Mouse (Mus musculus) ES-E14 (cell line): ENCODE measurements around the gene Fhit. TPM values are rescaled to one million over a fixed set of nuclear protein-coding genes. Genes with fewer than 3 reads are reported as not detected.

Experiments used
- DNase-seq: peaks from one replicate; pipeline ENCODE4 v3.0.0-alpha.2; 2013; ENCODE audit warnings: low read depth, low spot score
- H3K27ac ChIP-seq: 2 replicates; pipeline ENCODE4 v1.5.1; 2012; ENCODE audit warnings: low read depth, mild to moderate bottlenecking, low read length, moderate library complexity, mixed read lengths; ENCODE audit not compliant: poor library complexity, insufficient read depth, severe bottlenecking
- H3K36me3 ChIP-seq: 2 replicates; pipeline ENCODE4 v1.6.1; 2012; ENCODE audit warnings: mild to moderate bottlenecking, low read length, moderate library complexity, mixed read lengths; ENCODE audit not compliant: control insufficient read depth, poor library complexity, insufficient read depth, severe bottlenecking
- H3K4me1 ChIP-seq, 2 experiments: fragments of 150-350 bp in 1 of 2; sonication (generic) in 1 of 2; 2 replicates each; pipeline ENCODE4 v1.6.1; 2012; ENCODE audit warnings: low read length in 2 of 2, mild to moderate bottlenecking in 1 of 2, mixed read lengths in 1 of 2; ENCODE audit not compliant: control insufficient read depth in 2 of 2, insufficient read depth in 2 of 2, poor library complexity in 1 of 2
- H3K4me3 ChIP-seq, 2 experiments: fragments of 150-350 bp in 1 of 2; sonication (generic) in 1 of 2; 2 replicates each; pipeline ENCODE4 v1.5.1; 2012; ENCODE audit warnings: low read length in 2 of 2, low read depth in 1 of 2, mild to moderate bottlenecking in 1 of 2, mixed read lengths in 1 of 2; ENCODE audit not compliant: insufficient read depth in 1 of 2, poor library complexity in 1 of 2, severe bottlenecking in 1 of 2
- H3K9ac ChIP-seq: 2 replicates; pipeline ENCODE4 v1.6.1; 2012; ENCODE audit warnings: low read depth, mild to moderate bottlenecking, low read length, mixed read lengths; ENCODE audit not compliant: poor library complexity, insufficient read depth, severe bottlenecking
- H3K9me3 ChIP-seq: fragments of 150-350 bp; sonication (generic); 2 replicates; pipeline ENCODE4 v1.6.1; 2012; ENCODE audit warnings: low read depth, mild to moderate bottlenecking, low read length; ENCODE audit not compliant: control insufficient read depth, insufficient read depth
- CHD2 ChIP-seq: IDR thresholded peaks from 2 replicates; pipeline ENCODE4 v1.6.1; 2014; ENCODE audit warnings: mild to moderate bottlenecking, low read depth, low read length, inconsistent platforms
- HCFC1 ChIP-seq: IDR thresholded peaks from 2 replicates; pipeline ENCODE4 v1.6.1; 2012; ENCODE audit warnings: low read length, inconsistent platforms, borderline replicate concordance; ENCODE audit not compliant: insufficient read depth
- MAFK ChIP-seq: IDR thresholded peaks from 2 replicates; pipeline ENCODE4 v1.6.1; 2014; ENCODE audit warnings: mild to moderate bottlenecking, low read depth, low read length, inconsistent platforms; ENCODE audit not compliant: insufficient read depth
- ZC3H11A ChIP-seq: IDR thresholded peaks from 2 replicates; pipeline ENCODE4 v1.6.1; 2012; ENCODE audit warnings: low read depth, mild to moderate bottlenecking, inconsistent platforms, low read length, borderline replicate concordance
- ZNF384 ChIP-seq: IDR thresholded peaks from 2 replicates; pipeline ENCODE4 v1.6.1; 2012; ENCODE audit warnings: low read depth, low read length, inconsistent platforms
- in situ Hi-C, 2 experiments: fragments of 600-800 bp; cut with MboI; formaldehyde crosslinking; loops; one replicate each; pipeline ENCODE4 v1.15.1; 2025; ENCODE audit warnings: low sequenced_read_pairs in 2 of 2, inconsistent platforms in 1 of 2; ENCODE audit not compliant: unreplicated experiment in 2 of 2
- total RNA-seq: library from RNA; depleted of rRNA; stranded (reverse); fragments of 300-350 nt; gene quantifications from 2 replicates; pipeline ENCODE4 v1.2.3, GENCODE M21; 2012

Gene Fhit
- total RNA-seq, 1 experiment: 1.0 TPM

DNA sequence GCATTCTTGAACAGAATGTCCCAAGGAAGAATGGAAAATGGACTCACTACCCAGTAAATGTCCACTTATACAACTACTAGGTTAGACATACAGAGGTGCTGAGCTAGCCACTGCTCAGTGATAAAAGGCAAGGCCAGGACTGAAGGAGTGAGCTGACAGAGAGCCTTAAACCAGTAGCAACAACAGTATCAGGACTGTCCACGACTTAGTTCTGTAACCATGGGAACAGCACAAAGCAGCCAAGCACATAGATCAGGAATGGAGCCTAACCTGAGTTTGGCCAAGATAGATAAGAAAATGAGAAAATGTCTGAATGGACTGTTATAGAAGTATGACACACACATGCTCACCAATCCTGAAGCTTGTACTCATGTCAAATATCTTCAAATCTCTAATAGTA lies 279.1 kb downstream of the Fhit start:
- DNase-seq: no peak
- in situ Hi-C loops: no loop called here
- H3K9ac ChIP-seq: no peak overlapping the region
- no peaks in the 10 kb centered on the region for H3K9me3 ChIP-seq
- no peak for TF ChIP-seq MAFK
- TF ChIP-seq ZNF384: no peak
- no peak for TF ChIP-seq HCFC1
- no peak for TF ChIP-seq CHD2
- no peak for TF ChIP-seq ZC3H11A
- H3K36me3 ChIP-seq: no peaks in the 10 kb centered on the region
- no peak overlapping the region for H3K4me3 ChIP-seq
- no peak overlapping the region for H3K27ac ChIP-seq
- no peaks in the 10 kb centered on the region for H3K4me1 ChIP-seq

DNA sequence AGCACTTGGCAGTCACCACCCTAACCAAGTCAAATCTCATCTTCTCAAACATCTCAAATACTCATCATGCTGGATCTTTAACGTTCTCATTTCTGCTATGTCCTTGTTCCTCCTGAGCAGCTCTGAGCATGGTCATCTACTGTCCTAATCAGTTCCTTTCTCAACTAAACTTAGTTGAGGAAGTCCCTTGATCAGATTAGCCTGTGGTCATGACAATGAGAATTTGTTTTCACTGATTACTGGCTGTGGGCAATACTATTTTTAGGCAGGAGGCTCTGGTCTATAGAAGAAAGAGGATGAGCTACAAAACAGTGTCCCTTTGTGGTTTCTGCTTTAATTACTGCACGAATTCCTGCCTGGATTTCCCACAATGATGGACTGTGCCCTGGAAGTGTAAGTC lies 281.1 kb downstream of the Fhit start:
- no peaks in the 10 kb centered on the region for H3K36me3 ChIP-seq
- in situ Hi-C loops: no loop called here
- no peak overlapping the region for H3K9ac ChIP-seq
- H3K27ac ChIP-seq: no peak overlapping the region
- no peaks in the 10 kb centered on the region for H3K4me1 ChIP-seq
- no peaks in the 10 kb centered on the region for H3K9me3 ChIP-seq
- no peak for DNase-seq
- no peak for TF ChIP-seq CHD2
- TF ChIP-seq ZNF384: no peak
- no peak for TF ChIP-seq ZC3H11A
- no peak for TF ChIP-seq HCFC1
- TF ChIP-seq MAFK: no peak
- no peak overlapping the region for H3K4me3 ChIP-seq

DNA sequence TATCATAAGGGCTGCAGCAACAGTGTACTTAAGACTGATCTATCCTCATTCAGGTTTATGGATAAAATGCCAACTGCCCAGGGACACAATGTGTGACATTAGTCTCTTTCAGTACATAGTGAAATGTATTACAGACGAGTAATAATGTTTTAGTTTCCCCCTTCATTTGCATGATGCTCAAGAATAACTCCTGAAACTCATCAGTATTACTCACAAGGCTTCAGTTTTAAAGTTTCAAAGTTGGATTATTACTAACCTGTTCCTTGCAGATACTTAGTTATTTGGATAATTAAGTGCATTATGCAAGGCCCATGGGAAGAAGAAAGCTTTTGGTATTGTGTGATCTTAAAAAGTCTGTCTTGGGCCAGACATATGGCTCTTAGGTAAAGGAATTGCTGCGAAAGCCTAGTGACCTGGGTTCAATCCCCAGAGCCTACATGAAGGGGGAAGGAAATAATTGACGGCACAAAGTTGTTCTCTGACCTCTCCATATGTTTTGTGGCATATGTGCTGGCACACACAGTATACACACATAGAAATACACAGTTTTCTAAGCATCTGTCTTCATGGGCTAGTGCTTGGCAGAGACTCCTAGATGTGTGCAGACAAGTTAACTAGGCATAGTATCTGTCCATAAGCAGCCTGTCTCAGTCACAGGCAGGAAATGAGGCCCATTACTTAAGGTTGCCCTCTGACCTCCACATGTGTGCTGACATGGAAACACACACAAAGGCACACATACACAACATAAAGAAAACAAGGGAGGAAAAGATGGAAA lies 287.1 kb downstream of the Fhit start:
- Histone ChIP-seq H3K9me3 (no peaks in the 10 kb centered on the region), H3K27ac (no peak overlapping the region), H3K9ac (no peak overlapping the region), H3K36me3 (no peaks in the 10 kb centered on the region), H3K4me3 (no peak overlapping the region), H3K4me1 (no peaks in the 10 kb centered on the region)
- in situ Hi-C loops: no loop called here
- TF ChIP-seq CHD2: no peak
- no peak for TF ChIP-seq ZC3H11A
- TF ChIP-seq HCFC1: no peak
- TF ChIP-seq ZNF384: no peak
- TF ChIP-seq MAFK: no peak
- no peak for DNase-seq

DNA sequence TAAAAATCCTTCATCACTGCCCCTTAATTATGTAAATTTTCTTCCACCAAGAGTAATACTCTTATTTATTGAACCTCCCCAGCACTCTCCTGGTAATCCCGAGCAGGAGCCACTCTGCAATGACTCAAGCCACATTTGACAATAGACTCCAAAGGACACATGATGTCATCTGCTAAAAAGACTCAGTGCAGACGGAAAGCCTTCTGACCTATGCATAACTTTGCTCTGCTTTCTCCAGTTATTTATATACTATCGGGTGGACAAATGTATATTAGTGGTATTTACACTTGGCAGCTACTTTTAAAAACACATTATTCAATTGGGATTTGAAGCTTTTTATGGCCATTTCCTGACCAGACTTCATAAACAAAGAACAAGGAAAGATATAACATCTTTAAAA lies 304.2 kb downstream of the Fhit start:
- TF ChIP-seq ZC3H11A (no peak), ZNF384 (no peak), HCFC1 (no peak), MAFK (no peak), CHD2 (no peak)
- no peak overlapping the region for H3K9ac ChIP-seq
- no peak overlapping the region for H3K4me3 ChIP-seq
- DNase-seq: no peak
- in situ Hi-C loops: no loop called here
- no peak overlapping the region for H3K27ac ChIP-seq
- no peaks in the 10 kb centered on the region for H3K4me1 ChIP-seq
- no peaks in the 10 kb centered on the region for H3K36me3 ChIP-seq
- no peaks in the 10 kb centered on the region for H3K9me3 ChIP-seq

DNA sequence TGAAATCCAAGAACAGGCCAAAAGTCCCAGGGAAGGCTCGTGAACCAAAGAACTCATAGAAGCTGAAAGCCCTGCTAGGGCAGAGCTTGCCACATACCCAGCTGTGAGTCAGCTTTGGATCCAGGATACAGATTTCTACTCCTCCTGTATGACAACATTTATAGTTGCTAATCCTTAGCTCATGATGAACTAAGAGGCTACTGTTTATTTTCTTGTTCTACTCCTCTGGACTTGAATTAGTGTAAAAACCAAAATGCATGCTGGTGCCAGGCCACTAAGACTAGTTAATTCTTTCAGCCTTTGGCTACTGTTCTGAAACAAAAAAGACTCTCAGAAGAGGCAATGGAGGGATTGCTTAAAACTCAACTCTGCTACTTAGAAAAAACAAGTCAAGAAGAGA lies 309.9 kb downstream of the Fhit start:
- Histone ChIP-seq H3K4me1 (no peaks in the 10 kb centered on the region), H3K36me3 (no peaks in the 10 kb centered on the region), H3K4me3 (no peak overlapping the region), H3K9ac (no peak overlapping the region), H3K27ac (no peak overlapping the region), H3K9me3 (no peaks in the 10 kb centered on the region)
- no peak for TF ChIP-seq HCFC1
- TF ChIP-seq ZC3H11A: no peak
- TF ChIP-seq MAFK: no peak
- no peak for TF ChIP-seq ZNF384
- TF ChIP-seq CHD2: no peak
- in situ Hi-C loops: no loop called here
- no peak for DNase-seq
